Mouse (Mus musculus) hindbrain, embryonic 16.5 days (tissue): Measurements from ENCODE around the gene Macf1. TPM values are rescaled to one million over a fixed set of nuclear protein-coding genes. Genes with fewer than 3 reads are reported as not detected.
A peak's percentile ranks its signal among the peaks of the same experiment; 100 is the strongest.

Experiments used
- ATAC-seq: fragments of 200-750 bp; cut with Nextera tagmentation; 2 replicates; pipeline ENCODE4 v1.8.0; 2017; ENCODE audit warnings: moderate TSS enrichment, moderate library complexity
- H3K27ac ChIP-seq: fragments of 300-500 bp; sonication (generic); 2 replicates; pipeline ENCODE4 v1.5.1; 2014; ENCODE audit warnings: low read depth, mild to moderate bottlenecking, control low read depth, low read length, moderate library complexity
- H3K27me3 ChIP-seq: fragments of 300-500 bp; sonication (generic); replicated peaks from 2 replicates; pipeline ENCODE4 v1.6.1; 2014; ENCODE audit warnings: low read length; ENCODE audit not compliant: control insufficient read depth, insufficient read depth
- H3K36me3 ChIP-seq: fragments of 300-500 bp; sonication (generic); 2 replicates; pipeline ENCODE4 v1.6.1; 2014; ENCODE audit warnings: mild to moderate bottlenecking, low read length, moderate library complexity, mixed read lengths; ENCODE audit not compliant: control insufficient read depth, insufficient read depth
- H3K4me1 ChIP-seq: fragments of 300-500 bp; sonication (generic); 2 replicates; pipeline ENCODE4 v1.6.1; 2014; ENCODE audit warnings: low read depth, low read length; ENCODE audit not compliant: control insufficient read depth, insufficient read depth
- H3K4me2 ChIP-seq: fragments of 300-500 bp; sonication (generic); 2 replicates; pipeline ENCODE4 v1.6.1; 2014; ENCODE audit warnings: mild to moderate bottlenecking, low read length, control low read depth, moderate library complexity
- H3K4me3 ChIP-seq: fragments of 300-500 bp; sonication (generic); 2 replicates; pipeline ENCODE4 v1.5.1; 2014; ENCODE audit warnings: mild to moderate bottlenecking, low read length, control low read depth, moderate library complexity
- H3K9ac ChIP-seq: fragments of 300-500 bp; sonication (generic); 2 replicates; pipeline ENCODE4 v1.6.1; 2014; ENCODE audit warnings: low read depth, mild to moderate bottlenecking, control low read depth, low read length, moderate library complexity
- H3K9me3 ChIP-seq: fragments of 300-500 bp; sonication (generic); 2 replicates; pipeline ENCODE4 v1.6.1; 2014; ENCODE audit warnings: mild to moderate bottlenecking, low read length, moderate library complexity; ENCODE audit not compliant: control insufficient read depth
- WGBS: fragments of 180-500 bp; shearing (Covaris S2); extraction: QIAGEN DNeasy Blood & Tissue Kit; methylation state at CpG from one replicate; pipeline ENCODE4 v1.1.7; 2014; 5-methylcytosine and 5-hydroxymethylcytosine counted together
- polyA plus RNA-seq: library from polyadenylated mRNA; unstranded; fragments of >200 nt; fragmentation: Nextera tagmentation; extraction: Ambion mirVana; gene quantifications from 2 replicates; pipeline ENCODE4 v1.2.1, GENCODE M21; 2015

The Macf1 gene
- polyA plus RNA-seq, 1 experiment from 2014 or later: 61.0 TPM

DNA sequence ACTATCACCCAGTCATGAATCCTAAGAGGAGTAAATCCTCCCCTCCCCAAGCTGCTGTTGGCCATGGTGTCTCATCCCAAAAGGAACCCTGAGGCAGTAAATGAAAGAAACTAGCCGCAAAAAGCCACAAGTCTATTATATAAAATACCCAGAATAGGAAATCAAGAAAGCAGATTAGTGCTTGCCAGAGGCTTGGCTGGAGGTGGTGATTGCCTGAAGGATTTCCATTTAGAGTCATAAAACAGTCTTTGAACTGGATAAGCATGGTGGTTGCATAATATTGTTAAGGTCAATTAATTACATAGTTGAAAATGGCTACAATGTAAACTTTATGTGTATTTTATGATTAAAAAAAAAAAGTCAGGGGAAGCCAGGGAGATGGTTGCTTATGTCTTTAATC is 83.1 kb downstream of the Macf1 start:
- no peak overlapping the region for H3K4me2 ChIP-seq
- no peaks in the 10 kb centered on the region for H3K9me3 ChIP-seq
- no peak overlapping the region for H3K4me3 ChIP-seq
- H3K9ac ChIP-seq: no peak overlapping the region
- H3K4me1 ChIP-seq: peaks cover 6% of the 10 kb centered on the region
- ATAC-seq: no peak
- H3K36me3 ChIP-seq: no peaks in the 10 kb centered on the region
- 69% methylated on average over 1 of the region's 1 CpGs for WGBS
- no peaks in the 10 kb centered on the region for H3K27me3 ChIP-seq
- H3K27ac ChIP-seq: no peak overlapping the region

DNA sequence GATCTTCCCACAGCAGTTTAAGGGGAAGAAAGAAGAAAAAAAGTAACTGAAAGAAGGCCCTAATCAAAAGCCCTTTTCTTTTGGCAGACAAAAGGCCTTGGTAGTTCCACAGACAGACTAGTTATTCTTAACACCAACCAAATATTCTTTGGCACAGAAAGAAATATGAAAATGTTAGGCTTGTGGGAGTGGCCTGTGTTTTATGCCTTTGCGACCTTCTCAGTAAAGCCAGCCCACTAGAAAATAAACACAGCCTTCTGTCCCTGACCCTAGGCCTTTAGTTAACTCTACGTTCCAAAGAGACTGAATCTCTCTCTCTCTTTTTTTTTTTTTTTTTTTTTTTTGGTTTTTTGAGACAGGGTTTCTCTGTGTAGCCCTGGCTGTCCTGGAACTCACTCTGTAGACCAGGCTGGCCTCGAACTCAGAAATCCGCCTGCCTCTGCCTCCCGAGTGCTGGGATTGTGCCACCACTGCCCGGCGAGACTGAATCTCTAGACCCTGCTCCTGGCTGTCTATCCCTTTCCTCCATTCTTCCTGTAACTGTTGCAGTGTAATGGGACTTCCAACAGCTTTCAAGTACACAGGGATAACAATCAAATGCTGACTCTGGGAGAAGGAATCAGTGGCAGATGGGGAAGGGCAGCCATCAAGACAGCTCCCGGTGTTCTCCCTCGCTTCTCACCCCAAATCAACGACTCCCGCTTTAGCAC is 85.5 kb downstream of the Macf1 start:
- Histone ChIP-seq H3K27ac (no peak overlapping the region), H3K9ac (no peak overlapping the region), H3K27me3 (no peaks in the 10 kb centered on the region), H3K4me2 (no peak overlapping the region), H3K4me3 (no peak overlapping the region), H3K36me3 (no peaks in the 10 kb centered on the region), H3K4me1 (peaks cover 21% of the 10 kb centered on the region), H3K9me3 (no peaks in the 10 kb centered on the region)
- 80% methylated on average over 11 of the region's 11 CpGs for WGBS
- ATAC-seq: no peak

DNA sequence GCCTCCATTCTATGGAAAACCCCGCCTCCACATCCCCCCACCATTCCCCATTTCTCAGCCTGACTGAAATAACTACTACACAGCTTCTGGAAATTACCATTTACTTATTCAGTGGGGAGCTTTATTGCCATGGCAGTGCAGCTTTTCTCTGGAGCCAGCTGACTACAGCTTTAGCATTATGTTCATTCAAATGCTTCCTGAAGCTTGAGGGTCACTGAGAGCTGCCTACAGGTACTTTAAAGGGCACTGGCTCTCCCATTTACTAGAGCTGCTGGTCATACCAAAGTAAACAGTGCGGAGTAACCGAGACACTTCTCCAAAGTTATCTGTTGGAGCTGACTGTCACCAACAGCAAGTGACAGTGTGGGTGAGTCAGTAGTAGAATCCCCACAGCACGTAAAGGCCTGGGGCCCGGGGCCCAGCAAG is 89.8 kb downstream of the Macf1 start:
- peaks cover 29% of the 10 kb centered on the region for H3K4me1 ChIP-seq
- H3K9ac ChIP-seq: no peak overlapping the region
- H3K9me3 ChIP-seq: no peaks in the 10 kb centered on the region
- 34% methylated on average over 5 of the region's 5 CpGs for WGBS
- ATAC-seq: peak; percentile 49; the same call in 1 of the 2 replicates
- H3K27ac ChIP-seq: peak overlapping the region; percentile 21
- H3K36me3 ChIP-seq: no peaks in the 10 kb centered on the region
- no peaks in the 10 kb centered on the region for H3K27me3 ChIP-seq
- no peak overlapping the region for H3K4me2 ChIP-seq
- H3K4me3 ChIP-seq: no peak overlapping the region

DNA sequence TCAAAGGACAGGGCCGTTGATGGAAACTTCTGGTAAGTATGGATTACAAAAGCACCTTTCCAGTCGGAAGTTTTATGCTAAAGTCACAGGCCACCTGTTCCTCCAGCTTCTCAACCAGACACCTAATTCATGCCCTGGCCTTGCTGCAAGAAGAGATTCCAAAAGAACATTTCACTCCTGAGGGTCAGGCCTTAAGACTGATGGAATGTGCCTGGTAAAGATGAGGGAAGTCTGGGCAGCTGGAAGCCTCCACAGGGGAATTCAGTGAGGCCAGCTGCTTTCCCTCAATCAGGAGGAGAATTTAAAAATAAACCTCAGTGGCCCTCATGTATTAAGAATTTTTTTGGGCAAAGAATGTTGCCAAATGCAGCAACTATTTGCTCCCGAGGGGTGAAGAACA is 90.5 kb downstream of the Macf1 start:
- H3K27ac ChIP-seq: peak overlapping the region; percentile 21
- H3K4me1 ChIP-seq: peaks cover 34% of the 10 kb centered on the region
- H3K4me2 ChIP-seq: no peak overlapping the region
- H3K27me3 ChIP-seq: no peaks in the 10 kb centered on the region
- 39% methylated on average over 3 of the region's 3 CpGs for WGBS
- H3K9ac ChIP-seq: no peak overlapping the region
- H3K4me3 ChIP-seq: no peak overlapping the region
- ATAC-seq: no peak
- no peaks in the 10 kb centered on the region for H3K9me3 ChIP-seq
- H3K36me3 ChIP-seq: no peaks in the 10 kb centered on the region

DNA sequence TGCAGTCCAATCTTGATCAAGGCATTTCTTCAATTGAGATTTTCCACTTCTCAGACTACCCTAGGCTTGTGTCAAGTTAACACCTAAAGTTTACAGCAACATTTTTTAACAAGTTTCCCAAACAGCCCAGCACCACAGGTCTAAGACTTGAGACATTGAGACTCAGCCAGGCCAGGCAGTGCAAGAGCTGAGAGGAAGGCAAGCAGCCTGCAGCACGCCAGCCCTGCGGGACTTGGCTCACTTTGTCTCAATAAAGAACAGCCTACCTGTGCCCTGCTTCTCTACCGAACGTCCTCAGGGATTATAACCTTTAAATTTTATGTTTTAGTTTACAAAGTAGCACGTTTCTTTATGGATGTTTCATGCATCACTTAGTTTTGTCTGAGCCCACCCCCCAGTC is 92.1 kb downstream of the Macf1 start:
- no peaks in the 10 kb centered on the region for H3K9me3 ChIP-seq
- no peak overlapping the region for H3K9ac ChIP-seq
- no peak for ATAC-seq
- no peaks in the 10 kb centered on the region for H3K27me3 ChIP-seq
- 86% methylated on average over 5 of the region's 5 CpGs for WGBS
- no peak overlapping the region for H3K4me2 ChIP-seq
- H3K36me3 ChIP-seq: no peaks in the 10 kb centered on the region
- H3K27ac ChIP-seq: no peak overlapping the region
- H3K4me1 ChIP-seq: peaks cover 36% of the 10 kb centered on the region
- H3K4me3 ChIP-seq: no peak overlapping the region

DNA sequence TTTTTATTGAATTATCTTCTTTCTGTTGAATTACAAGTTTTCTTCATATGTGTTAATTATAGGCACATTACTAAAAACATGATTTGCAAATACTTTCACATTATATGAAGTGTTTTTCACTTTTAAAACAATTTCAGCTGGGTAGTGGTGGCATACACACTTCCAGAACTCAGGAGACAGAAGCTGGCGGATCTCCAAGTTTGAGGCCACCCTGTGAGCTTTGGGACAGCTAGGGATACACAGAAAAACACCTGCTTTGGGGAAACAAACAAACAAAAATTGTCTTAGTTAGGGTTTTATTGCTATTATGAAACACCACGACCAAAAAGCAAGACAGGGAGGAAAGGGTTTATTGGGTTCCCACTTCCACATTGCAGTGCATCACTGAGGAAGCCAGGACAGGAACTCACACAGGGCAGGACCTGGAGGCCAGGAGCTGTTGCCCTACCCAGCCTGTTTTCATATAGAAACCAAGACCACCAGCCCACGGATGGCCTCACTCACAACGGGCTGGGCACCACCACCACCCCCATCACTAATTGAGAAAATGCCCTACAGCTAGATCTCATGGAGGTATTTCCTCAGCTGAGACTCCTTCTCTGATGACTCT is 93.0 kb downstream of the Macf1 start:
- H3K4me3 ChIP-seq: no peak overlapping the region
- peaks cover 36% of the 10 kb centered on the region for H3K4me1 ChIP-seq
- ATAC-seq: no peak
- whole genome bisulfite sequencing: 53% methylated on average over 4 of the region's 4 CpGs
- H3K9me3 ChIP-seq: no peaks in the 10 kb centered on the region
- no peaks in the 10 kb centered on the region for H3K36me3 ChIP-seq
- no peak overlapping the region for H3K4me2 ChIP-seq
- no peaks in the 10 kb centered on the region for H3K27me3 ChIP-seq
- no peak overlapping the region for H3K27ac ChIP-seq
- no peak overlapping the region for H3K9ac ChIP-seq

DNA sequence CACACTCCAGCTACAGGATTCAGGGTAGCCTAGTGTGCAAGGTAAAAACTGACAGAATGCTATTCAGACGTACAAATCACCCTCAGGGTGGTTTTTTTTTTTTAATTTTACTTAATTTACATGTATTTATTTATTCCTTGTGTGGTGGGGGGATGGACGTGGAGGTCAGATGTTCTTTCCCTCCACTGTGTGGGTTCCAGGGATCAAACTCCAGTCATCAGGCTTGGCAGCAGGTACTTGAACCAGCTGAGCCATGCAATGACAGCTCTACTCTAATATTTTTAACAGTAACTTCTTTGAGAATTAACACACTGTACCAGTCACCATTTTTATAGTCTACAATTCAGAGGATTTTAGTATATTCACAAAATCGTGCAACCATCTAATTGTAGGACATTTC is 94.7 kb downstream of the Macf1 start:
- no peak overlapping the region for H3K4me2 ChIP-seq
- no peak for ATAC-seq
- 62% methylated on average over 3 of the region's 3 CpGs for WGBS
- no peaks in the 10 kb centered on the region for H3K27me3 ChIP-seq
- no peaks in the 10 kb centered on the region for H3K9me3 ChIP-seq
- H3K9ac ChIP-seq: no peak overlapping the region
- peaks cover 31% of the 10 kb centered on the region for H3K4me1 ChIP-seq
- no peak overlapping the region for H3K4me3 ChIP-seq
- H3K36me3 ChIP-seq: no peaks in the 10 kb centered on the region
- H3K27ac ChIP-seq: no peak overlapping the region

DNA sequence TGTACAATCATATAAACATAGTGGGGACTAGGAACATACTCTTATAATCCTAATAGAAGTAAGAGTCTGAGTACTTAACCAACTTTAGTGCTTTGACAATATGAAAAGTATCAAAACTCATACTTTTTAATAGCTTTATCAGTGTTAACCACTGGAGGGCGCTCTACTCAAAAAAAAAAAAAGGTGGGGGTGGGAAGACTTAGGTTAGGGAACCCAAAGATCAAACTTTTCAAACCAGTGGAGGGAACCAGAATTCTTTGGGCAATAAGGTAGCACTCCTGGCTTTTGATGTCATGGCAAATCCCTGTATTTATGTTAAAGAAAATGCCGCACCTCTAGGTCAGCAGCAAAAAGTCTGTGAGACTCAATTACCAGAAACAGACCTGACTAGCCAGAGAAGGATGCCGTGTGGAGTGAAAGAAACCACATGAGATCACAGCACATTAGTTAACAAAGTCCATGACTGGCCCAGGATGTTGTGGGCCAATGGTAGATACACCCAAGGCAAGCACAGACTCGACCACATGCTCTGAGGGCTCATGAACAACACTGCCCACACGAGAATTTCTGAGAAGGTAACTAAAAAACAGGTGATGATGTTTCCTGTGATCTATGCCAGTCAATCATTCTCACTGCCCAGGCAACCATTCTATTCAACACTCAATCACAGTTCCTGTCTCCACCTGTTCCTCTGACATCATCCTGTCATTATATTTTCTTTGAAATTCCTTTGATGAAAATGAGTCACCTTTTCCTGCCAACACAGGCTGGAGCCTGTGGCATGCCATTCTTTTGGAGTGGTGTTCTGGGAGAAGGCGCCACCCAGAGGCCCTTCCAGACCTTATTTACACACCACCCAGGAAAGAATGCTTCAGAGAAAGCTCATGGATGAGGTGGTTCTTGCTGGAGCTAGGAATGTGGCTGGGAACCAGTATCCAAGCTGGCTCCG is 95.5 kb downstream of the Macf1 start:
- 28% methylated on average over 7 of the region's 7 CpGs for WGBS
- Histone ChIP-seq H3K9me3 (no peaks in the 10 kb centered on the region), H3K9ac (no peak overlapping the region), H3K4me3 (no peak overlapping the region), H3K27ac (peak overlapping the region; percentile 40; the same call in 1 of the 2 replicates), H3K4me2 (no peak overlapping the region), H3K27me3 (no peaks in the 10 kb centered on the region), H3K4me1 (peaks cover 25% of the 10 kb centered on the region), H3K36me3 (no peaks in the 10 kb centered on the region)
- no peak for ATAC-seq

DNA sequence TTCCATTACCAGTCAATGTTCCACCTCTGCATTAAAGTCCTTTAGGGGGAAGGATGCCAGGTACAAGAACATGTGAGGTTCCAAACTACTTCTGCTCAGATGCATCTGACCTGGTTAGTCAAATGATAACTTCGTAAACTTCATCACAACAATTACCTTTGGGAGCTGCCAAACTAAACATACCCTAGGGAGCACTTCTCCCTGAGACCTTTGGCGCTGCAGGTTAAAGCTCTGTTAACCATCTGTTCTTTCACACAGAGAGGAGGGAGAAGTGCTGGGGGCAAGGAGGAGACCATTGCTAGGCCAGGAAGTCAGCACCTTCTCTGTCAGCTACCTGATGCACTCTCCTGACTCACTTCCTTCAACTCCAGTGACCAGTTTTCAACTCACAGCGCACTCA is 96.5 kb downstream of the Macf1 start:
- H3K9me3 ChIP-seq: no peaks in the 10 kb centered on the region
- 87% methylated on average over 3 of the region's 3 CpGs for WGBS
- no peak for ATAC-seq

More for the DNA sequence above, 96.5 kb downstream of the Macf1 start:
- H3K9ac ChIP-seq: no peak overlapping the region
- H3K27ac ChIP-seq: no peak overlapping the region
- H3K4me3 ChIP-seq: no peak overlapping the region
- no peak overlapping the region for H3K4me2 ChIP-seq
- no peaks in the 10 kb centered on the region for H3K27me3 ChIP-seq
- peaks cover 18% of the 10 kb centered on the region for H3K4me1 ChIP-seq
- no peaks in the 10 kb centered on the region for H3K36me3 ChIP-seq
